Mouse (Mus musculus) liver, adult 2 months (tissue): ENCODE data around the gene Cldn3.

Source experiments
- CTCF ChIP-seq: fragments of 200-500 bp; IDR thresholded peaks from 2 replicates; pipeline ENCODE4 v1.5.1; 2011; ENCODE audit warnings: low read depth, low read length, control low read depth
- POLR2A ChIP-seq: fragments of 200-500 bp; IDR thresholded peaks from 2 replicates; pipeline ENCODE4 v1.6.1; 2011; ENCODE audit warnings: low read length, control low read depth; ENCODE audit not compliant: insufficient read depth; ENCODE audit errors: extremely low read depth

GRCm38 (mm10) chr5:134998359-134998758, 12.3 kb downstream of the Cldn3 start:
- TF ChIP-seq POLR2A (no peak), CTCF (no peak)
